26 mouse cellular contexts compared by ENCODE assay signal in the genomic region with DNA sequence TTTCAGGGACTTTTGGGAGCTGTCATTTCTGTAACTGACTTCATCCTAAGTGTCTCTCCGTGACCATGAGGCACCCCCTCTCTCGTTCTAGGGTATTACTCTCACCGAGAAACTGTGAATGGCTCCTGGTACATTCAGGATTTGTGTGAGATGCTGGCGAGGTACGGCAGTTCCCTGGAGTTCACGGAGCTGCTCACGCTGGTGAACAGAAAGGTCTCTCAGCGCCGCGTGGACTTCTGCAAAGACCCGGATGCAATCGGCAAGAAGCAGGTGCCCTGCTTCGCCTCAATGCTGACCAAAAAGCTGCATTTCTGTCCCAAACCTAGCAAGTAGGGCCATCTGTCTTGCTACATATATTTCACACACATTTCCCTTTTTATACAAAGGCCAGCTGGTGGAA.
"Had no signal": no experiment of that assay in that cellular context is flagged by ENCODE, and none has a peak within 500 bp of the region (broad histone marks: within the 10 kb centered on the region; RNA-seq: fewer than 3 reads in every experiment).

No protein-coding gene starts in this region.

- H3K27me3 ChIP-seq: embryonic facial prominence, embryonic 12.5 days; embryonic facial prominence, embryonic 13.5 days; embryonic facial prominence, embryonic 15.5 days; forebrain, embryonic 12.5 days; forebrain, embryonic 13.5 days; forebrain, embryonic 15.5 days had no signal

- H3K4me3 ChIP-seq: embryonic facial prominence, embryonic 10.5 days; embryonic facial prominence, embryonic 12.5 days; embryonic facial prominence, embryonic 13.5 days; embryonic facial prominence, embryonic 15.5 days; erythroblast, embryonic 14.5 days; forebrain, embryonic 10.5 days; forebrain, embryonic 12.5 days; forebrain, embryonic 13.5 days; forebrain, embryonic 15.5 days; gastrocnemius, adult 2 months; heart, adult 2 months had no signal

- H3K27ac ChIP-seq: embryonic facial prominence, embryonic 10.5 days; embryonic facial prominence, embryonic 12.5 days; embryonic facial prominence, embryonic 13.5 days; embryonic facial prominence, embryonic 15.5 days; forebrain, embryonic 10.5 days; forebrain, embryonic 12.5 days; forebrain, embryonic 13.5 days; forebrain, embryonic 15.5 days; gastrocnemius, adult 2 months; heart, adult 2 months had no signal

- H3K4me1 ChIP-seq: embryonic facial prominence, embryonic 10.5 days; embryonic facial prominence, embryonic 12.5 days; embryonic facial prominence, embryonic 13.5 days; embryonic facial prominence, embryonic 15.5 days; forebrain, embryonic 15.5 days had no signal

- DNase-seq: cerebellum, adult 2 months; cerebellum, adult 8-10 months; cerebellum, adult 9-10 months; cerebellum, adult 9-11 months; cerebellum, postnatal 10 days; cerebellum, postnatal 14 days; cerebellum, postnatal 25 days; cerebellum, postnatal 36 days; embryo, embryonic 11 days; forebrain, postnatal 0 days; gastrocnemius, adult 2 months; gastrocnemius, postnatal 10 days; gastrocnemius, postnatal 14 days; gastrocnemius, postnatal 25 days; gastrocnemius, postnatal 36 days; heart, adult 18-20 months; heart, adult 2 months had no signal

- H3K9me3 ChIP-seq: embryonic facial prominence, embryonic 10.5 days; embryonic facial prominence, embryonic 12.5 days; embryonic facial prominence, embryonic 13.5 days; embryonic facial prominence, embryonic 15.5 days; forebrain, embryonic 10.5 days; forebrain, embryonic 12.5 days; forebrain, embryonic 13.5 days; forebrain, embryonic 15.5 days had no signal
